Mouse (Mus musculus): ENCODE measurements around the gene Casp2. TPM values are rescaled to one million over a fixed set of nuclear protein-coding genes. Genes with fewer than 3 reads are reported as not detected.

The Casp2 gene
- 10 to 100 TPM; 19.3 to 30.2 TPM for total RNA-seq (2021)

DNA sequence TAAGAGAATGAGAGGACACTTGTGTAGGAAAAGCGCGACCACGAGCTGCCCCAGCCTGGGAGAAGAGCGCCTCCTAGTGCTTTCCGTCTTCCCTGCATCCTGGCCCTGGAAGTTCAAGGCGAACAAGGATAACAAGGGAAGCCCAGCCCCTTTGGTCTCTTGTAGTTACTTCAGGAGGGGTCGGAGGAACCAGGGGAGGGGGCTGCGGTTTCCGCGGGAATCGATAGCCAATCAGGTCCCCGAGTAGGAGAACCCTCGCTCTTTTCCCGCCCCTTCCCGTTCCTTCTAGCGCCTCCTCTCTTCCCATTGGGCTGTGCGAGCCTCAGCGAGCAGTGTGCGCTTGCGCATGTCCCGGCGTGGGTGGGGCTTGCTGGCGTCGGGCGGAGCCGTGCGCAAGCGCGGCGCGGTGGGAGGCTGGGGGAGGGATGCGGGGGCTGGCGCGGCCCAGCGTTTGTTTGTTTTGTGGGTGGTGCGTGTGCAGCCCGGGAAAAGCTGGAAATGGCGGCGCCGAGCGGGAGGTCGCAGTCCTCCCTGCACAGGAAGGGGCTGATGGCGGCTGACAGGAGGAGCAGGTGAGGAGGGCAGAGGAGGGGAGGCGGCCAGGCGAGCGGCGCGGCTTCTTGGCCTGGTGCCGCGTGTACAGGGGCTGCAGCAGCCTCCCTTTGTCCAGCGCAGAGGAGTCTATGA is at the start of gene Casp2:
Casp2 (plus strand) TSS at position 360 of the 687 bp plus-strand sequence.
- peak; percentile 98 to 99 for DNase-seq (ENCODE audit: low spot score in 2 of 2)
- intact Hi-C loops (cut with DNase I): loop anchor here (1.0 to 5.0 kb wide), 3 partner anchors 37 to 502 kb away; no protein-coding TSS in a partner anchor

GRCm38 (mm10) chr6:42215028-42215427 is 49.8 kb upstream of the Casp2 start, which contains the start of gene Tas2r144:
Tas2r144 (plus strand) TSS chr6:42215328.
- intact Hi-C loops (cut with DNase I): no loop called here
- no peak for DNase-seq (ENCODE audit: low spot score in 2 of 2)

- intact Hi-C loops (cut with DNase I): loop anchor here (5.0 kb wide), 1 partner anchor 105 kb away; no protein-coding TSS in a partner anchor
These were observed 42.5 kb upstream of the Casp2 start for GRCm38 (mm10) chr6:42222286-42222685.

GRCm38 (mm10) chr6:42225046-42225445 is 39.7 kb upstream of the Casp2 start:
- intact Hi-C loops (cut with DNase I): loop anchor here (5.0 kb wide), 1 partner anchor 152 kb away; no protein-coding TSS in a partner anchor
- no peak for DNase-seq (ENCODE audit: low spot score in 2 of 2)

More at GRCm38 (mm10) chr6:42222286-42222685, 42.5 kb upstream of the Casp2 start:
- DNase-seq (ENCODE audit: low spot score in 2 of 2): no peak

GRCm38 (mm10) chr6:42227240-42228101 is 37.3 kb upstream of the Casp2 start:
- peak in 1 of 2 experiments; percentile 56 for DNase-seq (ENCODE audit: low spot score in 2 of 2)
- intact Hi-C loops (cut with DNase I): loop anchor here (1.0 to 5.0 kb wide), 3 partner anchors 37 to 355 kb away; partner anchors contain the start of gene Casp2

DNA sequence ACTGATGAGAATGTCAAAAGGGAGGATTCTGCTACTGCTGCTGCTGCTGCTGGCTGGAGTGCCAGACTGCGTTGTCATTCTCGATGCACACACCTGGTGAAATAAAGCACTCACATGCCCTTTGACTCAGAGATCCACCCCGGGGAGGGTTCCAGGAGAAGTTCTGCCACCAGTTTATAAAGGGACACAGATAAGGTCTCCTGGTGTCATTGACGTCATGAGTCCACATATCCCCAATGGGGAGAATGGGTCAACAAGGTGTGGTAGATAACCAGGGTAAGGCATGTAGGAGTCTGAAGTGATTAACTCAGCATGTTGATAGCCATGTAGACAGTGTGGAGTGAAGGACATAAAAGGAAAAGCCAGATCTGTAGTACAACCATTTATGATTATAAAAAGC is 35.2 kb upstream of the Casp2 start:
- intact Hi-C loops (cut with DNase I): loop anchor here (5.0 kb wide), 1 partner anchor 148 kb away; no protein-coding TSS in a partner anchor

DNA sequence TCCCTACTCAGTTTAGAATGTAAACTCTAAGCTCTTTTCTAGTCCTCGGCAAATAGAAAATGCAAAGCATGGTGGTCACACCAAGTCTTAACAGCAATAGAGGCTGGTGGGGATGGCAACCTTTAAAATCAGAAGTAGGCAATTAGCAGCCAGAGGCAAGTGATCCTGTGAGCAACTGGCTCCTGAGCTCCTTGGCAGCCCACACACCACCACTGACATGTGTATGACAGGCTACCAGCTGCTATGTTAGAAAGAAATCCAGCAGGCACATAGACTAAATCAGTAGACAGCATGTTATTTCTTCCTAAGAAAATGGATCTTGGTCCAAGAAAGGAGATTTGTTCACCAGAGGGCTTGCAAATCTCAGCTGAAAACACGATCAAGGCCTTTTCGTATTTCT is 33.6 kb upstream of the Casp2 start:
- intact Hi-C loops (cut with DNase I): no loop called here
- peak; percentile 26 to 37 for DNase-seq (ENCODE audit: low spot score in 2 of 2)

More for the DNA sequence above, 35.2 kb upstream of the Casp2 start:
- no peak for DNase-seq (ENCODE audit: low spot score in 2 of 2)

DNA sequence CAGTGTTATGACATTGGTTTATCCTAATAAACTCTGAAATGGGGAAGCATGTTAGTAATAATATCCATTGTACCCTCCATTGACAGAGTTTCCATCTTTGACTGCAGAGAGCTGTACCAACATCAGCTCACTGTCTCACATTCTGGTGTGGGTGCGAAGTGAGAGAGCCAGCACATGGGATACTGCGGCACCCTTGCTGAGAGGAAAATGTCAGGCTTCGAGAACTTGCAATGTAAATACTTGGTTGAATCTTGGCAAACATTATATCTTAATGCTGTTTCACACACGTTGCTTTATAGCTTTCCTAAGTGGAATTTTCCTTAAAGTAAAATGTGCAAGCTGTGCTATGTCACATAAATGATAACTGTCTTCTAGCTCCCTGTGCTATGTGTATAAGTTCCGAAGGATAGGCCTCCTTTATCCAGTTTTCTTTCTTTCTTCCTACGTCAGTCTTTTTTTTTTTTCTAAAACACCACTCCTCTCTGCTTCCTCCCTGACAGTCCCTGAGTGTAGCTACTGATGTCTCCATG is 27.4 kb upstream of the Casp2 start:
- DNase-seq (ENCODE audit: low spot score in 2 of 2): peak; percentile 28 to 36

GRCm38 (mm10) chr6:42241311-42242045 is 23.3 kb upstream of the Casp2 start:
- no peak for DNase-seq (ENCODE audit: low spot score in 2 of 2)
- intact Hi-C loops (cut with DNase I): no loop called here

More for the DNA sequence above, 27.4 kb upstream of the Casp2 start:
- intact Hi-C loops (cut with DNase I): no loop called here

GRCm38 (mm10) chr6:42245711-42246353 is 19.0 kb upstream of the Casp2 start, which contains the start of gene Gstk1:
Gstk1 (plus strand) TSS chr6:42245935.
- intact Hi-C loops (cut with DNase I): no loop called here
- DNase-seq (ENCODE audit: low spot score in 2 of 2): peak; percentile 57 to 61

- intact Hi-C loops (cut with DNase I): no loop called here
- DNase-seq (ENCODE audit: low spot score in 2 of 2): no peak
These were observed 17.6 kb upstream of the Casp2 start for GRCm38 (mm10) chr6:42247173-42247572.

DNA sequence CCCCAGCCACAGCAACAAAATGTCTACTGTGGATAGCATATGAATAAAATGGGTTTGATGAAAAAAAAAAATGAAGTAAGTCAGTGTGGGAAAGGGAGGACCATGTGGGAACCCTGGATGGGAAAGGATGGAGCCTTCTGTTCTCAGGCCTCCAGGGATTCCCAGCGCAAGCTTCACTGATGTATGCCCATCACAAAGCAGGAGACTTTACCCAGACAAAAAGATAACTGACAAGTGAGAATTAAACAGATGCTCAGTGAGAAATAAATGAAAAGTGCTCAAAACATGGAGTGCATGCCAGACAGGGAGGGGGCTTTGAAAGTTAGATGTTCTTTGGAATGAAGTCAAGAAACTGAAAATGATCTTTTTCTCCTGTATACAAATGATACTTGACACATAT is 16.8 kb upstream of the Casp2 start:
- DNase-seq (ENCODE audit: low spot score in 2 of 2): no peak
- intact Hi-C loops (cut with DNase I): no loop called here

DNA sequence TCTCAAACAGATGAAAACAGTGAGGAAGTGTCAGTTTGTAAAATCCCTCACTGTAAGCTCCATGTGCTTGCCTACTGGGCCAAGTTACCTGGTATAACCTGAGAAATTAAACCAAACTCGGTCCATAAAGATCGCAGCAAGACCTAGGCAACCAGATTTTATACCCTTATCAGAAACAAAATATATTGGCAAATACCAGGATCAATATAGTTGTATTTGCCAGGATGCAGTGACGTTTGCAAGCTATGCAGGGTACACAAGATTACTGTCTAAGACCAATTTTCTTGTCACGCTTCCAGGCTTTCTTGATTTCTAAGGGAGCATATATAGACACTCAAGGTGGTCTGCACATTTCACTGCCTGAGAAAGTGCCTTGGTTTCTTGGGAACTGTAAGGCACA is 13.0 kb upstream of the Casp2 start:
- intact Hi-C loops (cut with DNase I): no loop called here
- DNase-seq (ENCODE audit: low spot score in 2 of 2): no peak

GRCm38 (mm10) chr6:42253103-42253502 is 11.7 kb upstream of the Casp2 start:
- no peak for DNase-seq (ENCODE audit: low spot score in 2 of 2)
- intact Hi-C loops (cut with DNase I): no loop called here

GRCm38 (mm10) chr6:42257303-42257863 is 7.4 kb upstream of the Casp2 start:
- intact Hi-C loops (cut with DNase I): no loop called here
- DNase-seq (ENCODE audit: low spot score in 2 of 2): no peak

DNA sequence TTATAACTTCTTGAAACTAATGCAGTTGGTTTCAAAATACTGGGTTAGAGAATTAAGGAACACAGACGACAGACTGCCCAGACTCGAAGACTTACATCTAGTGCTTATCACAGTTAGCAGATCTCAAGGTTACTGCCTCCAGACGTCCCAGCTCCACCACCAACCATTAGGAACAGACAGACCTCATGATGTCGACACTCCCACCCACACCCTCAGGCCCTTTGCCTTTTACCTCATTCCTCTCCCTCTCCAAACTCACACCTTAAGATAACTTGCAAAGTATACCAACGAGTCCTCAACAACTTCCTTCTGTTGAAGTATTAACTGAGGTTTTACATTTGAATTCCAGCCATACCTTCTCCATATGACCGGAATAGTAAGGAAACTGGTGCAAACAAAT is 4.4 kb upstream of the Casp2 start:
- intact Hi-C loops (cut with DNase I): loop anchor here (5.0 kb wide), 1 partner anchor 498 kb away; no protein-coding TSS in a partner anchor
- no peak for DNase-seq (ENCODE audit: low spot score in 2 of 2)

GRCm38 (mm10) chr6:42261524-42262170 is 3.1 kb upstream of the Casp2 start, which contains the start of gene Tmem139:
Tmem139 (plus strand) TSS chr6:42261970.
- intact Hi-C loops (cut with DNase I): loop anchor here (5.0 kb wide), 1 partner anchor 499 kb away; no protein-coding TSS in a partner anchor

More at GRCm38 (mm10) chr6:42261524-42262170, 3.1 kb upstream of the Casp2 start, which contains the start of gene Tmem139:
- no peak for DNase-seq (ENCODE audit: low spot score in 2 of 2)

All from left cerebral cortex, postnatal 36 days (tissue).